Comparison of ENCODE assay signal across 9 mouse cellular contexts in genomic region chr3:34639031-34639872, GRCm38 (mm10). TPM values are rescaled to one million over a fixed set of nuclear protein-coding genes. Genes with fewer than 3 reads are reported as not detected.
DNase-seq lines count a peak whose midpoint lies in the region; ATAC-seq and TF ChIP-seq lines count a peak whose summit lies in the region.
"Had no signal": no experiment of that assay in that cellular context is flagged by ENCODE, and none has a peak within 500 bp of the region (broad histone marks: within the 10 kb centered on the region; RNA-seq: fewer than 3 reads in every experiment).

No protein-coding gene starts in this region.

- H3K27me3 ChIP-seq in liver, embryonic 11.5 days (replicated peaks; ENCODE audit: control insufficient read depth, insufficient read depth, low read length), result peaks cover 75% of the 10 kb centered on the region
- H3K27me3 ChIP-seq in liver, embryonic 12.5 days (replicated peaks), result peaks cover 80% of the 10 kb centered on the region
- H3K27me3 ChIP-seq in limb, embryonic 14.5 days (ENCODE audit: control insufficient read depth, insufficient read depth, low read length), result peaks cover 80% of the 10 kb centered on the region

- no peak for TF ChIP-seq POLR2A in embryonic fibroblast, embryonic 13.5 days (IDR thresholded peaks at IDR 0.05; ENCODE audit: low read depth, low read length)
- TF ChIP-seq POLR2A in limb, embryonic 14.5 days (IDR thresholded peaks at IDR 0.05; ENCODE audit: borderline replicate concordance, extremely low read depth, insufficient read depth, insufficient read length), result no peak

- 6% methylated on average over 24 of the region's 24 CpGs for WGBS in liver, embryonic 11.5 days
- WGBS in liver, embryonic 12.5 days (ENCODE audit: insufficient replicate concordance), result 7% methylated on average over 24 of the region's 24 CpGs
- 4% methylated on average over 24 of the region's 24 CpGs for WGBS in limb, embryonic 14.5 days

- H3K27ac ChIP-seq in liver, embryonic 11.5 days (ENCODE audit: low read depth, low read length), result no peak overlapping the region
- H3K27ac ChIP-seq in liver, embryonic 12.5 days, result no peak overlapping the region
- no peak overlapping the region for H3K27ac ChIP-seq in embryonic fibroblast, embryonic 13.5 days (ENCODE audit: insufficient read depth, low read length)
- H3K27ac ChIP-seq in limb, embryonic 14.5 days (replicated peaks; ENCODE audit: low read depth, low read length), result no peak overlapping the region

- no peaks in the 10 kb centered on the region; the same call in 1 of the 2 replicates for H3K4me1 ChIP-seq in liver, embryonic 11.5 days (replicated peaks; ENCODE audit: control insufficient read depth, insufficient read depth, low read length)
- H3K4me1 ChIP-seq in liver, embryonic 12.5 days, result 0 out of 2 replicates have a peak, but pooled peaks cover 4% of the 10 kb centered on the region
- no peaks in the 10 kb centered on the region for H3K4me1 ChIP-seq in embryonic fibroblast, embryonic 13.5 days (ENCODE audit: control insufficient read depth, insufficient read depth, low read length)
- H3K4me1 ChIP-seq in limb, embryonic 14.5 days (ENCODE audit: control insufficient read depth, insufficient read depth, low read length), result 0 out of 2 replicates have a peak, but pooled peaks cover 4% of the 10 kb centered on the region

- H3K9me3 ChIP-seq in liver, embryonic 11.5 days (ENCODE audit: control insufficient read depth, low read length), result no peaks in the 10 kb centered on the region
- H3K9me3 ChIP-seq in liver, embryonic 12.5 days (replicated peaks), result no peaks in the 10 kb centered on the region
- no peaks in the 10 kb centered on the region for H3K9me3 ChIP-seq in limb, embryonic 14.5 days (ENCODE audit: control insufficient read depth, low read length)

- no peak overlapping the region for H3K4me3 ChIP-seq in liver, embryonic 11.5 days (ENCODE audit: low read depth, low read length)
- no peak overlapping the region for H3K4me3 ChIP-seq in liver, embryonic 12.5 days
- H3K4me3 ChIP-seq in embryonic fibroblast, embryonic 13.5 days (ENCODE audit: insufficient read depth, low read length), result no peak overlapping the region
- no peak overlapping the region for H3K4me3 ChIP-seq in limb, embryonic 14.5 days (replicated peaks; ENCODE audit: low read length)
- H3K4me3 ChIP-seq: megakaryocyte, embryonic 14.5 days had no signal

- DNase-seq in adrenal gland, adult (ENCODE audit: inconsistent age in 2 of 2, low spot score in 1 of 2), result peak; percentile 14 to 60
- DNase-seq in adrenal gland, adult 8-10 months, result no peak
- DNase-seq in liver, embryonic 11.5 days (ENCODE audit: low spot score), result no peak
- DNase-seq in limb, embryonic 14.5 days (ENCODE audit: low spot score), result peak; percentile 83
- DNase-seq in testis, postnatal 14 days (ENCODE audit: low spot score), result peak; percentile 33
- no peak for DNase-seq in urinary bladder, postnatal 10 days (ENCODE audit: low spot score)

- H3K4me2 ChIP-seq in liver, embryonic 11.5 days, result no peak overlapping the region
- H3K4me2 ChIP-seq in liver, embryonic 12.5 days, result no peak overlapping the region
- no peak overlapping the region for H3K4me2 ChIP-seq in limb, embryonic 14.5 days (replicated peaks; ENCODE audit: low read depth, low read length, severe bottlenecking)

- TF ChIP-seq CTCF in embryonic fibroblast, embryonic 13.5 days (IDR thresholded peaks at IDR 0.05; ENCODE audit: borderline replicate concordance, insufficient read depth, low read length), result peak; percentile 40; the same call in 1 of the 2 replicates

- H3K9ac ChIP-seq in liver, embryonic 11.5 days (ENCODE audit: low read depth, low read length), result no peak overlapping the region
- no peak overlapping the region for H3K9ac ChIP-seq in liver, embryonic 12.5 days
- H3K9ac ChIP-seq in limb, embryonic 14.5 days (ENCODE audit: low read depth, low read length, severe bottlenecking), result no peak overlapping the region

- ATAC-seq in liver, embryonic 11.5 days (replicated peaks; ENCODE audit: low FRiP score), result 0 out of 2 replicates have a peak, but pooled peaks have one; percentile 47
- ATAC-seq in liver, embryonic 12.5 days, result no peak
- peak; percentile 81 for ATAC-seq in limb, embryonic 14.5 days (ENCODE audit: low FRiP score, low read depth)

- H3K36me3 ChIP-seq in liver, embryonic 11.5 days (ENCODE audit: control insufficient read depth, insufficient read depth, low read length), result no peaks in the 10 kb centered on the region
- no peaks in the 10 kb centered on the region for H3K36me3 ChIP-seq in liver, embryonic 12.5 days
- H3K36me3 ChIP-seq in limb, embryonic 14.5 days (ENCODE audit: control insufficient read depth, insufficient read depth, low read length), result no peaks in the 10 kb centered on the region

RNA-seq across cellular contexts. Expression of gene Sox2, which starts 11.0 kb away (rescaled TPM):
- total RNA-seq in adrenal gland, adult 8-10 months (2022), result under 1 TPM; 0.28 to 0.38 (median 0.33) TPM
- 0.48 and 0.55 TPM in 2 replicates for polyA plus RNA-seq in liver, embryonic 11.5 days (2014; fragmentation: Nextera tagmentation; extraction: Ambion mirVana)
- polyA plus RNA-seq in liver, embryonic 12.5 days (2016; fragmentation: Nextera tagmentation; extraction: Ambion mirVana), result not detected in 2 replicates
- polyA plus RNA-seq in embryonic fibroblast, embryonic 13.5 days (2011; ENCODE audit: insufficient read length, low read depth, missing spikeins), result 0.63 and 0.84 TPM in 2 replicates
- polyA plus RNA-seq in limb, embryonic 14.5 days (2012; rRNA removed), result 1.3 TPM in 2 replicates
- polyA plus RNA-seq in limb, embryonic 14.5 days (2014; fragmentation: Nextera tagmentation; extraction: Ambion mirVana), result 0.21 and 0.35 TPM in 2 replicates

Comparison
In these comparisons a context has a peak if more than half of its experiments do, and no peak if none do; other contexts are left out.
1. DNase-seq: peak in adrenal gland, adult (2 of 2), limb, embryonic 14.5 days (single experiment) and testis, postnatal 14 days (single experiment); none in adrenal gland, adult 8-10 months (single experiment), liver, embryonic 11.5 days (single experiment) and urinary bladder, postnatal 10 days (single experiment).